Mouse (Mus musculus): ENCODE data around the gene Cyp3a59.
"Not testable (repeated sequence)": the region's sequence is repeated elsewhere in the genome, so short reads cannot be mapped to it uniquely, and the experiment has no call there.

Cyp3a59 gene

DNA sequence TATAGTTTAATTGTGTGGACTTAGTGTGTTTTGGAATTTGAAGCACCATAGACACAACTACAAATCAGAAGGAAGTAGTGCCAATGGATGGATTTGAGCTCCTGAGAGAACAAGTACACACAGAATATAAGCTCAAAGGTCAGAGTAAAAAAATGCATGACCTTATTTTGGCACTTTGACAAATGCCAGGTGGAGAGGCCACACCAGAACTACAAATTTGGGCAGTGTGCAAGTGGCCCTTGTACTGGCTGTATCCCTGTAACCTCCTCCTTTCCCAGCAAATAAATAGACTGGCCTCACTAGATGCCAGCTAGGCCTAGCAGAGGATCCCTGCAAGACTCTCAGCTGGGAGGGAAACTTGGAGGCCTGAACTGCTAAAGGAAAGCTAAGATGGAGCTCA lies at the start of gene Cyp3a59:
Gene Cyp3a59 (plus strand): TSS at position 313 of the 400 bp plus-strand sequence.
- in situ Hi-C loops (cut with MboI, MseI): not testable (repeated sequence)

- in situ Hi-C loops (cut with MboI, MseI): no loop called here
Measured at GRCm38 (mm10) chr5:146070099-146070498, 9.0 kb upstream of the Cyp3a59 start.

DNA sequence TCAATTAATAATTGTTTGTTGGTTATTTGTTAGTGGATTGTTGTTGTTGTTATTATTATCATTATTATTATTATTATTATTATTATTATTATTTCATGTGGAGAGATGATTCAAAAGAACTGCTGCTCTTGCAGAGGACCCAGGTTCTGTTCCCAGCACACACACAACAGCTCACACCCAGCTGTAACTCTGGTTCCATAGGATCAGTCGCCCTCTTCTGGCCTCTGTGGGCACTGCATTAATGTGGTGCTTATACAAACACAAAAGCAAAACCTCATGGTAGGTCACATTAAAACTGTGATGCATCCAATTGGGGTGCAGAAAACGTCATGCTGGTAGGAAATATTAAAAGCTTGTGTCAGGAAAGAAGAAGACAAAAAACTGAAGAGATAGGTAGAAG lies 68.8 kb downstream of the Cyp3a59 start:
- in situ Hi-C loops (cut with MboI, MseI): no loop called here

DNA sequence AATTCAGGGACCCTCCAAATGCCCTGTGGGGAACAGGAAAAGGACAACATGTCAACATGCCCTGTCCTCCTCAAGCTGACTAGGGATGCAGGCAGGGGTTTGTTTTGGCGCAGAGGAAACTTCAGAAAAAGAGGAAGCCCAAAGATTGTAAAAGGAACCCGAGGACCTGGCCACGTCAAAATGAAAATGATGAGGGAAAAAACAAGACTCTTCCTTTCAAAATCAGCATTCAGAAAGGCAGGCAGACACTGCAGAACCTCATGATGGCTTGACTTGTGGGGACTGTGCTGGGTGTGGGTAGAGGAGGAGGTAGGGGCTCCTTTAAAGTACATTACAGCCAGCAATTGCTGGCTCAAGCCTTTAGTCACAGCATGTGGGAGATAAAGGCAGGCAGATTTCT lies 71.4 kb downstream of the Cyp3a59 start:
- in situ Hi-C loops (cut with MboI, MseI): no loop called here

DNA sequence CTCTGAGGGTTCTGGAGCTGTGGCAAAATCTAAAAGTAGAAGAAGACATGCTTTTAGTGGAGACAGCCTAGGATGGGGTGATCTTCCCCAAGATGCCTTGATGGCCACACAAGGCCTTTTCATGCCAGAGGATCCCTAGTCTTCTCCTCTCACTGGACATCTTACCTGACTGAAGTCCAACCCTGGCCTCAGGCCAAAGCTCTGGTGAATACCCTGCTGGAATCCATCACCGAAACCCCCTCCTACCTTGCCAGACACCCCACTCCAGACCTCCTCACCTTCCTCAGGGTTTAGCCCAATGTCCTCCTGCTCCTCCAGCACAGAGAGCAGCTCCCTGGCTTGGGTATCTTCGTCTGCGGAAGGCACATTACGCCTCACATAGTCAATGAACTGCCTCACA lies 79.3 kb downstream of the Cyp3a59 start:
- in situ Hi-C loops (cut with MboI, MseI): not testable (repeated sequence)

DNA sequence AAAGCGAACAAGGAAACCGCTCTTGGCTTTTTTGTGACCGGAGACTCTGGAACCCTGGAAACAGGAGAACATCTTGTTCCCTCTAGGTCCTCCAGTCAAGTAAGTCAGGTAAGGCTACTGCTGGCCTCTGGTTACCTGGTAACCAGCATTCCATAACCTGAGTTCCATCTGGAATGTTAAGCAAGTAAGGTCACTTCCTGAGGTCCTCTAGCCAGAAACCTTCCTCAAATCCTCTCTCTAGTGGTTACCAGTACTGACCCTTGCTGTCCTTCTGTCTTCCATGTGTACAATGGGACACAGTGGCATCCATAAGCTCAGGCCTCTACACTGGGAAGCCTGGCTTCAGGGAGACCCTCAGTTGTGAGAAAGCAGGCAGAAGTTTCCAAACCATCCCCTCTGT lies 81.4 kb downstream of the Cyp3a59 start, which contains the start of gene Gm5565:
Gene Gm5565 (minus strand): TSS at position 101 of the 400 bp plus-strand sequence.
- in situ Hi-C loops (cut with MboI, MseI): loop anchor here (5.0 kb wide), 1 partner anchor 322 kb away; the partner anchor contains the start of gene Gm6408

All from T-helper 1 cell (primary cell).